Mouse (Mus musculus) limb, embryonic 14.5 days (tissue): ENCODE measurements at regions not wholly inside any gene's neighbourhood (a gene's known extent, or its start where the extent isn't known, plus 50 kb on each side); places are given as distances from the start of the nearest gene placed in this dataset.

Experiments
- ATAC-seq: fragments of 200-750 bp; cut with Nextera tagmentation; 2 replicates; pipeline ENCODE4 v1.8.0; 2017; ENCODE audit warnings: low read depth, moderate number of reproducible peaks, moderate TSS enrichment; ENCODE audit not compliant: low FRiP score
- DNase-seq: peaks from one replicate; pipeline ENCODE4 v3.0.0-alpha.2; 2015; ENCODE audit warnings: low spot score
- H3K27ac ChIP-seq: fragments of 300-500 bp; sonication (generic); replicated peaks from 2 replicates; pipeline ENCODE4 v1.5.1; 2014; ENCODE audit warnings: low read depth, mild to moderate bottlenecking, low read length, moderate library complexity, mixed read lengths
- H3K27me3 ChIP-seq: fragments of 300-500 bp; sonication (generic); 2 replicates; pipeline ENCODE4 v1.6.1; 2014; ENCODE audit warnings: low read length, mixed read lengths; ENCODE audit not compliant: control insufficient read depth, insufficient read depth
- H3K36me3 ChIP-seq: fragments of 300-500 bp; sonication (generic); 2 replicates; pipeline ENCODE4 v1.6.1; 2014; ENCODE audit warnings: mild to moderate bottlenecking, low read length, moderate library complexity, mixed read lengths; ENCODE audit not compliant: control insufficient read depth, insufficient read depth
- H3K4me1 ChIP-seq: fragments of 300-500 bp; sonication (generic); 2 replicates; pipeline ENCODE4 v1.6.1; 2014; ENCODE audit warnings: antibody characterized with exemption, low read length, mixed read lengths; ENCODE audit not compliant: control insufficient read depth, insufficient read depth
- H3K4me2 ChIP-seq: fragments of 300-500 bp; sonication (generic); replicated peaks from 2 replicates; pipeline ENCODE4 v1.6.1; 2014; ENCODE audit warnings: low read depth, mild to moderate bottlenecking, low read length, moderate library complexity; ENCODE audit not compliant: severe bottlenecking
- H3K4me3 ChIP-seq: fragments of 300-500 bp; sonication (generic); replicated peaks from 2 replicates; pipeline ENCODE4 v1.5.1; 2014; ENCODE audit warnings: low read length
- H3K9ac ChIP-seq: fragments of 300-500 bp; sonication (generic); 2 replicates; pipeline ENCODE4 v1.6.1; 2014; ENCODE audit warnings: mild to moderate bottlenecking, low read depth, low read length, moderate library complexity; ENCODE audit not compliant: severe bottlenecking
- H3K9me3 ChIP-seq: fragments of 300-500 bp; sonication (generic); 2 replicates; pipeline ENCODE4 v1.6.1; 2016; ENCODE audit warnings: low read length; ENCODE audit not compliant: control insufficient read depth
- POLR2A ChIP-seq: fragments of 200-500 bp; IDR thresholded peaks from 2 replicates; pipeline ENCODE4 v1.8.0; 2012; ENCODE audit warnings: inconsistent platforms, mild to moderate bottlenecking, moderate library complexity, borderline replicate concordance; ENCODE audit not compliant: insufficient read depth, insufficient read length; ENCODE audit errors: extremely low read depth
- WGBS: fragments of 180-500 bp; shearing (Covaris S2); extraction: QIAGEN DNeasy Blood & Tissue Kit; methylation state at CpG from one replicate; pipeline ENCODE4 v1.1.7; 2014; 5-methylcytosine and 5-hydroxymethylcytosine counted together

- no peak overlapping the region for H3K27ac ChIP-seq
- 92% methylated on average over 3 of the region's 3 CpGs for WGBS
- H3K4me1 ChIP-seq: peaks cover 9% of the 10 kb centered on the region; the same call in 1 of the 2 replicates
- H3K27me3 ChIP-seq: no peaks in the 10 kb centered on the region
- no peak for ATAC-seq
- no peak overlapping the region for H3K4me3 ChIP-seq
- no peaks in the 10 kb centered on the region for H3K9me3 ChIP-seq
- no peak overlapping the region for H3K9ac ChIP-seq
- TF ChIP-seq POLR2A: no peak
- no peak for DNase-seq
- H3K36me3 ChIP-seq: no peaks in the 10 kb centered on the region
- no peak overlapping the region for H3K4me2 ChIP-seq
Observed at GRCm38 (mm10) chr13:90724598-90724997, 180.6 kb downstream of the Atp6ap1l start.

- Histone ChIP-seq H3K36me3 (no peaks in the 10 kb centered on the region), H3K27ac (no peak overlapping the region), H3K9ac (no peak overlapping the region), H3K27me3 (no peaks in the 10 kb centered on the region), H3K4me3 (no peak overlapping the region), H3K4me1 (peaks cover 9% of the 10 kb centered on the region; the same call in 1 of the 2 replicates), H3K4me2 (no peak overlapping the region), H3K9me3 (no peaks in the 10 kb centered on the region)
- ATAC-seq (no peak), DNase-seq (no peak)
- 56% methylated on average over 3 of the region's 3 CpGs for WGBS
- no peak for TF ChIP-seq POLR2A
Observed at GRCm38 (mm10) chr13:90723533-90723898, 181.6 kb downstream of the Atp6ap1l start.

GRCm38 (mm10) chr13:90722599-90723532 lies 182.3 kb downstream of the Atp6ap1l start:
- ATAC-seq: no peak
- peaks cover 9% of the 10 kb centered on the region; the same call in 1 of the 2 replicates for H3K4me1 ChIP-seq
- 46% methylated on average over 8 of the region's 8 CpGs for WGBS
- DNase-seq: peak; percentile 29
- H3K27ac ChIP-seq: 0 out of 2 replicates have a peak overlapping the region, but pooled peaks have one; percentile 19
- TF ChIP-seq POLR2A: no peak
- no peak overlapping the region for H3K4me3 ChIP-seq
- no peak overlapping the region for H3K9ac ChIP-seq
- H3K9me3 ChIP-seq: no peaks in the 10 kb centered on the region
- no peak overlapping the region for H3K4me2 ChIP-seq
- H3K27me3 ChIP-seq: no peaks in the 10 kb centered on the region
- H3K36me3 ChIP-seq: no peaks in the 10 kb centered on the region

- Histone ChIP-seq H3K4me3 (no peak overlapping the region), H3K9ac (no peak overlapping the region), H3K27ac (no peak overlapping the region), H3K4me2 (no peak overlapping the region), H3K9me3 (no peaks in the 10 kb centered on the region), H3K36me3 (no peaks in the 10 kb centered on the region), H3K4me1 (peaks cover 9% of the 10 kb centered on the region; the same call in 1 of the 2 replicates), H3K27me3 (no peaks in the 10 kb centered on the region)
- no peak for TF ChIP-seq POLR2A
- 74% methylated on average over 2 of the region's 2 CpGs for WGBS
- ATAC-seq (no peak), DNase-seq (no peak)
Observed at GRCm38 (mm10) chr13:90684324-90684723, 220.8 kb downstream of the Atp6ap1l start.

- H3K4me1 ChIP-seq: peaks cover 17% of the 10 kb centered on the region
- 0 out of 2 replicates have a peak overlapping the region, but pooled peaks have one; percentile 15 for H3K4me2 ChIP-seq
- no peaks in the 10 kb centered on the region for H3K27me3 ChIP-seq
- no peak overlapping the region for H3K4me3 ChIP-seq
- H3K9ac ChIP-seq: no peak overlapping the region
- H3K36me3 ChIP-seq: no peaks in the 10 kb centered on the region
- ATAC-seq: peak; percentile 60; the same call in 1 of the 2 replicates
- peak; percentile 69 for DNase-seq
- 0 out of 2 replicates have a peak overlapping the region, but pooled peaks have one; percentile 43 for H3K27ac ChIP-seq
- WGBS: 19% methylated on average over 8 of the region's 8 CpGs
- H3K9me3 ChIP-seq: no peaks in the 10 kb centered on the region
- no peak for TF ChIP-seq POLR2A
Observed at GRCm38 (mm10) chr13:90679162-90680010, 225.8 kb downstream of the Atp6ap1l start.
